Mouse (Mus musculus): ENCODE results near the gene Olfr374.
A peak's percentile ranks its signal among the peaks of the same experiment; 100 is the strongest.

Gene Olfr374

GRCm38 (mm10) chr8:72135446-72136301, 28.8 kb downstream of the Olfr374 start:
- DNase-seq (ENCODE audit: low read depth): peak; percentile 71

DNA sequence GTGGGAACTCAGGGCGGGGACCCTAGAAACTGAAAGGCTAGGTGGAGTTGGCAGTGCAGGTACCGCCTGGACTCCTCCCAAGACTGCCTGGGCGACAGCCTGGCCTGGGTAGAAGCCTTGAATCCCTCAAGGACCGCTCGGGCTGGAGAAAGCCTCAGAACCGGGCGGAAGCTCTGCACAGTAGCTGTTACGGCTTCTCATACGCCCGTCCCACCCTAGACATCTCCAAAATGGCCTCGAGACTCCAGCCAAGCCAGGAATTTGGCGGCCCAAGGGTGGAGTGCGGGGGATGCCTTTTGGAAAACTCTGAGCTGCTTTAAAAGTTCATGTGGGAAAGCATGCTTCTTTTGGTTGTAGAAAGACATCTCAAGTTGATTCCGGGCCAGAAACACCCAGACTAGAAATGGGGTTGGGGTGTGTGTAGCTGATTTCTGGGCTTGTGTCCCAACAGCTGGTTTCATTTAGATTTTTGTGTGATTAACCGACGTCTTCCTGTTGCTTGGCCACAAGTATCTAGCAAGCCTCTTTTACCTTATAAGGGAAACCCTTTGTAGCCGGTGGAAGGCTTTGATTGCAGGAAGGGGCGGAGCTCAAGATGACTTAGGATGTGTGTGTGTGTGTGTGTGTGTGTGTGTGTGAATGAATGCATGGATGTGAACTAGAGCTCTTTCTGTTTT, 29.6 kb downstream of the Olfr374 start:
- DNase-seq (ENCODE audit: low read depth): peak; percentile 99

DNA sequence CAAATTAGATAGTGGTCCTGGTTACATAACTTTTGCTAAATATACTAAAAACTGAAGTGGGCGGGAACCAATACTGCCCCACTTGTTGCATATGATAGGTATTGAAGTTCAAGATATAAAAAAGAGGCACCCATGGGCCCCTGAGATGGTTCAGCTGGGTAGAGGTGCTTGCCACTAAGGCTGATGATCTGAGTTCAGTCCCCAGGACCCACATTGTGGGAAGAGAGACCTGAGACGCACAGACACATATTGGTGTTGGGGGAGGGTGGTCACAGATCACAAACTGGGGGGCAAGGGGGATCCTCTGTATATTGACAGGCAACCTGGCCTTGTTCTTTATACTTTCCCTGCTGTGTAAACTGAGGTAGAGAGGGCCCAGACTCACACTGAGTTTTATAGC, 30.6 kb downstream of the Olfr374 start:
- no peak for DNase-seq (ENCODE audit: low read depth)

GRCm38 (mm10) chr8:72138456-72138855, 31.6 kb downstream of the Olfr374 start:
- no peak for DNase-seq (ENCODE audit: low read depth)

- no peak for DNase-seq (ENCODE audit: low read depth)
Observed at GRCm38 (mm10) chr8:72143256-72143824, 36.5 kb downstream of the Olfr374 start.

DNA sequence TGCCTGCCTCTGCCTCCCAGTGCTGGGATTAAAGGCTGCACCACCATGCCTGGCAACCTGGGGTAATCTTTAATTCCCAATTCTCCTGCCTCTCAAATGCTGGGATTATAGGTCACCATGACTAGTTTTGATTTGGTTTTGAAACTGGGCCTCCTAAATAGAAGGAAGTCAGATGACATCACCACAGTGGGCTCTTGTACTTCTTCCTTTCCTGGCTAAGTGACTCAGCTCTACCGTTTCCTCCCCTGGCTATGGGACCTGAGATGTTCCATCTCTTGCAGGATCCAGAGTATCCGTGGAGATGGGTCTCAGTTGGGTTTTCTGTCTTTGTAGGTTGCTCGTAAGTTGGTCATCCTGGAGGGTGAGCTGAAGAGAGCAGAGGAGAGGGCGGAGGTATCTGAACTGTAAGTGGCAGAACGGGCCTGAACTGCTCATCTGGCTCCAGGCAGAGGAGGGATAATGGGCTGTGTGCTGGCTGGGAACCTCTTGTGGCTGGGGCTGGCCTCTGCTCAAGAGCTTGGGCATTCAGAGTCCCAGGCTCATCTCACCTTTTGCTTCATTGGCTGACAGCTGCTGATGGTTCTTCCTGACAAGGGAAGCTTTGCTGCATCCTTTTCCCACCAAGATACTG, 37.6 kb downstream of the Olfr374 start:
- peak; percentile 48 for DNase-seq (ENCODE audit: low read depth)

DNA sequence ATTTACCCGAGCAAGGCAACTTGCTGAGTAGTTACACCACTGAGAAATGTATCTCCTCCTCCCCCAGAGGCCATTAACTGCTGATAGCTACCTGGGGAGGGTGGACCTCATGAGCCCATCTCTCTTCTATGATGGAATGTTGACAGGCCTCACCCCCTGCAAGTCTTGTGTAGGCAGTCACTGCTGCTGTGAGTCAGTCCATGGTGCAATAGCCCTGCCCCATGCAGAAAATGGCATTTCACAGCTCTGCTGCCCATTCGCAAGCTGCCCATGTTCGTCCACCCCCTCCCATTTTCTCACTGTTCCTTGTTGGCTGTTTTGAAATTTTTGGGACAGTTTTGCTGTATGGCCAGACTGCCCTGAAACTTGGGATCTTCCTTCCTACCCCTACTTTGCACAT, 38.7 kb downstream of the Olfr374 start:
- peak; percentile 75 for DNase-seq (ENCODE audit: low read depth)

DNA sequence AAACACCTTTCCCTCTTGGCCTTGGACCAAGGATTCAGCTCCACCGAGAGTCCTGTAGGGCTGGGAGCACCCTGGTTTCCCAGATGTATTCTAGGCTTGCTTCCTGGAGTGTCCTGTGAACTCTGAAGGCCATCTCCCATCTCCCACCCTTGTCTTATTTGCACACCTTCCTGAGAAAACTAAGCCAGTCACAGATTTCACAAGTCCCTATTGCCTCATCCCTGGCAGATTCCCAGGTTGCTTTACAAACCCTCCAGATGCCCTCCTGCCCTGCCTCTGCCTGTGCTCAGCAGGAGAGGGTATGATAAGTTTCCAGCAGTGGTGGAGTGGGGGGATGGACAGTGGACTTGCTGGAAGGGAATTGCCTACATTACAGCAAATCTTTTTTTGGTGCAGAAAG, 39.2 kb downstream of the Olfr374 start:
- peak; percentile 88 for DNase-seq (ENCODE audit: low read depth)

DNA sequence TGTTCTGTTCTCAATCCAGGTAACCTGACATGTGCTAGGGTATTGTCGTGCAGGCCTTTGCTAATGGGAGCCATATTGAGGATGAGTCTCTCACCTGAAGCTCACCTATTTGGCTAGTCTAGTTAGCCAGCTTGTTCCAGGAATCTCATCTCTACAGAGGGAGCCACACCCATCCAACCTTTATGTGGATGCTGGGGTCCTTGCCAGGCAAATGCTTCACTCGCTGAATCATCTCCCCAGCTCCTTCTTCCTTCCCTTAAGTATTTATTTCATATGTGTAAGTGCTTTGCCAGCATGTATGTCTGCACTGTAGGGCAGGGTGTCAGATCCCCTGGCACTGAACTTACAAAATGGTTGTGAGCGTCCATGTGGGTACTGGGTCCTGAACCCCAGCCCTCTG, 39.7 kb downstream of the Olfr374 start:
- peak; percentile 85 for DNase-seq (ENCODE audit: low read depth)

DNA sequence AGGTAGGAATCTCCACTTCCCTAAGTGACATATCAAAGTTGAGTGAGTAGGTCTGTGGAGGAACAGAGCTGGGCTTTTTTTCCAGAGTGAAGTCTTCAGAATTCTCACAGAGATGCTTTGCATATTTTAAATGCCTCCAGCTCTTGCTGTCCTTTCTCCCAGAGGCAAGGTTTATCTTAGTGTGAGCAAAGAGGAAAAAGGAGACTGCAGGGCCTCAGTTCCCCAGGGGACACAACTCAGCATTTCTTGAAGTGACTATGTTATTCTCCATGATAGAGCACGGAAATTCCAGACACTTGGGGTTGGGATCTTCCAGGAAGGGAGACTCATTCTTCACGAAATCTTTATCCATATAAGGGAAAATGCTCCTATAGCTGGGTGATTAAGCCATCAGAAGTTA, 40.4 kb downstream of the Olfr374 start:
- DNase-seq (ENCODE audit: low read depth): peak; percentile 41

GRCm38 (mm10) chr8:72149056-72149455, 42.2 kb downstream of the Olfr374 start:
- DNase-seq (ENCODE audit: low read depth): no peak

GRCm38 (mm10) chr8:72151418-72152078, 44.7 kb downstream of the Olfr374 start:
- DNase-seq (ENCODE audit: low read depth): no peak

- no peak for DNase-seq (ENCODE audit: low read depth)
Observed at GRCm38 (mm10) chr8:72153382-72153781, 46.5 kb downstream of the Olfr374 start.

- DNase-seq (ENCODE audit: low read depth): peak; percentile 79
Observed at GRCm38 (mm10) chr8:72158096-72158495, 51.3 kb downstream of the Olfr374 start.

DNA sequence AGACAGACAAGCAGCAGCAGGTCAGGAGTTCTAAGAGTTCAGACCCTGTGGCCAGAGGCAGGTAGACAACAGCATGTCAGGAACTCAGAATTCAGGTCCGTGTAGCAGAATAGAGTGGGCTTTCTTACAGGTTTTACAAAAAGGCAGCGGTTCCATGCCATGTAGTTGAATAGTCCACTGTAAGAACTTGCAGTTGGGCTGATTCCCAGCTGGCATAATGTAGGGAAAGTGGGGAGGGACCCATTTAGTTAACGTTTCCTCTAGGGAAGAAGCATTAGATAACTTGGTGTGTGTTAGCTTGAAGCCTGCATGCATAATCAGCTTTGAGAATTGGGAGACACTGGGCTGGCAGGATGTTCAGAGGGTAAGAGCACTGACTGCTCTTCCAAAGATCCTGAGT, 51.9 kb downstream of the Olfr374 start:
- peak; percentile 55 for DNase-seq (ENCODE audit: low read depth)

GRCm38 (mm10) chr8:72160007-72160406, 53.2 kb downstream of the Olfr374 start:
- no peak for DNase-seq (ENCODE audit: low read depth)

DNA sequence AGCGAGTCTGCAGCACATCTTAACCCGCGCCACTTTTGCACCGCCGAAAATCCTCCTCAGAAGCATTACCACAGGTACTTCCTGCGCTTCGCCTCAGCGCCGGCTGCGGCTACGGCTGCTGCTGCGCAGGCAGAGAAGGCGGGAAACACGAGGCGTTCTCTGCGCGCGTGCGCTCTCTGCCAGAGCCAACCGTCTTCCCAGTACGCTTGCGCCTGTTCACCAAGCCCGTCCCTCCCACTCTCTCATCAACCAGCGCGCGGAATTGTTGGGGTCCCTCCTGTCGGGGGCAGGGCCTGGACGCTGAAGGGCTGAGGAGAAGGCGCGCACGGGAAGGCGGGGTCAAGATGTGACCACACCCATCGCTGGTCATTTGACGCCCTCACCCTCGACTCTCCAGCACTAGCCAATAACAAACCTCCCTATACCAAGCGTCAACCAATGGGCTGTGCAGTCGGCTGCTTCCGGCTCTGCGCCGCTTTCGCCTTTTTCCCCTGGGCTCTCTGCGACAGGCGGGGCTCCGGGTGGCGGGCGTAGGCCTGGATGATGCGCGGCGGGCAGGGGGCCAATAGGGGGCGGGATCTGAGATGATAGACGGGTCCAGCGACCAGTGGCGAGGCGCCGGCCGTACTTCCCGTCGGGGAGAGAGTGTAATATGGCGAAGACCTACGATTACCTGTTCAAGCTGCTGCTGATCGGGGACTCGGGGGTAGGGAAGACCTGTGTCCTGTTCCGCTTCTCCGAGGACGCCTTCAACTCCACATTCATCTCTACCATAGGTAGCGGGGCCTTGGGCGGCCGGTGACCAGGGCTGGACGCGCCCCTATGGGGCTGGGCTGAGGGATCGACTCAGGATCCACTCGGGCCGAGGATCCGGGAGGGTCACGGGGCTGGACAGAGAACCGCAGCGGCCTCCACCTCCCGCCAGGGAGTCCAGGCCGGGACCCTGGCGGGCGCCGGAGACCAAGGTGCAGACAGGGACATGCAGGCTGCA, 54.2 kb downstream of the Olfr374 start, which contains the start of gene Rab8a:
TSS of gene Rab8a (plus strand) at position 494 of the 991 bp plus-strand sequence.
- DNase-seq (ENCODE audit: low read depth): peak; percentile 99

- no peak for DNase-seq (ENCODE audit: low read depth)
Observed at GRCm38 (mm10) chr8:72162821-72163220, 56.0 kb downstream of the Olfr374 start.

Measured in NIH3T3 (cell line).